Mouse (Mus musculus): ENCODE data around the gene Gm11084. TPM values are rescaled to one million over a fixed set of nuclear protein-coding genes. Genes with fewer than 3 reads are reported as not detected.

The Gm11084 gene
- polyA plus RNA-seq, 1 experiment: not detected

- Histone ChIP-seq H3K27ac (ENCODE audit: insufficient read depth, low read length) (peak within 1 kb of the TSS; percentile 100), H3K4me1 (ENCODE audit: control insufficient read depth, insufficient read depth, low read length) (peaks cover 7% of the 10 kb centered on the region), H3K4me3 (ENCODE audit: insufficient read depth, low read length) (peak within 1 kb of the TSS; percentile 63)
- TF ChIP-seq CTCF (IDR thresholded peaks at IDR 0.05; ENCODE audit: borderline replicate concordance, insufficient read depth, low read length) (no peak), POLR2A (IDR thresholded peaks at IDR 0.05; ENCODE audit: low read depth, low read length) (peak; percentile 84)
Measured at GRCm38 (mm10) chr2:72980337-72981074, 6.0 kb downstream of the Gm11084 start, which contains the start of gene Sp3. Gene Sp3, minus strand, starts transcription at chr2:72980446.

GRCm38 (mm10) chr2:72979659-72980071, 6.9 kb downstream of the Gm11084 start:
- TF ChIP-seq CTCF (IDR thresholded peaks at IDR 0.05; ENCODE audit: borderline replicate concordance, insufficient read depth, low read length) (no peak), POLR2A (IDR thresholded peaks at IDR 0.05; ENCODE audit: low read depth, low read length) (no peak; the same call in 1 of the 2 replicates)
- Histone ChIP-seq H3K4me1 (ENCODE audit: control insufficient read depth, insufficient read depth, low read length) (peaks cover 7% of the 10 kb centered on the region), H3K27ac (ENCODE audit: insufficient read depth, low read length) (peak overlapping the region; percentile 100), H3K4me3 (ENCODE audit: insufficient read depth, low read length) (peak overlapping the region; percentile 63)

- Histone ChIP-seq H3K4me3 (ENCODE audit: insufficient read depth, low read length) (peak overlapping the region; percentile 83), H3K4me1 (ENCODE audit: control insufficient read depth, insufficient read depth, low read length) (peaks cover 7% of the 10 kb centered on the region), H3K27ac (ENCODE audit: insufficient read depth, low read length) (peak overlapping the region; percentile 100)
- TF ChIP-seq POLR2A (IDR thresholded peaks at IDR 0.05; ENCODE audit: low read depth, low read length): peak; percentile 51
- no peak for TF ChIP-seq CTCF (IDR thresholded peaks at IDR 0.05; ENCODE audit: borderline replicate concordance, insufficient read depth, low read length)
Measured at GRCm38 (mm10) chr2:72978901-72979658, 7.4 kb downstream of the Gm11084 start.

GRCm38 (mm10) chr2:72978473-72978872, 8.0 kb downstream of the Gm11084 start:
- TF ChIP-seq POLR2A (IDR thresholded peaks at IDR 0.05; ENCODE audit: low read depth, low read length): 0 out of 2 replicates have a peak, but pooled peaks have one; percentile 34
- TF ChIP-seq CTCF (IDR thresholded peaks at IDR 0.05; ENCODE audit: borderline replicate concordance, insufficient read depth, low read length): no peak
- Histone ChIP-seq H3K4me1 (ENCODE audit: control insufficient read depth, insufficient read depth, low read length) (peaks cover 7% of the 10 kb centered on the region), H3K4me3 (ENCODE audit: insufficient read depth, low read length) (peak overlapping the region; percentile 83), H3K27ac (ENCODE audit: insufficient read depth, low read length) (peak overlapping the region; percentile 99)

- Histone ChIP-seq H3K4me3 (ENCODE audit: insufficient read depth, low read length) (peak overlapping the region; percentile 50), H3K27ac (ENCODE audit: insufficient read depth, low read length) (no peak overlapping the region), H3K4me1 (ENCODE audit: control insufficient read depth, insufficient read depth, low read length) (peaks cover 7% of the 10 kb centered on the region)
- TF ChIP-seq POLR2A (IDR thresholded peaks at IDR 0.05; ENCODE audit: low read depth, low read length): no peak
- no peak for TF ChIP-seq CTCF (IDR thresholded peaks at IDR 0.05; ENCODE audit: borderline replicate concordance, insufficient read depth, low read length)
Measured at GRCm38 (mm10) chr2:72977272-72977671, 9.2 kb downstream of the Gm11084 start.

- Histone ChIP-seq H3K4me1 (ENCODE audit: control insufficient read depth, insufficient read depth, low read length) (peaks cover 4% of the 10 kb centered on the region; the same call in 1 of the 2 replicates), H3K27ac (ENCODE audit: insufficient read depth, low read length) (no peak overlapping the region), H3K4me3 (ENCODE audit: insufficient read depth, low read length) (peak overlapping the region; percentile 5; the same call in 1 of the 2 replicates)
- TF ChIP-seq POLR2A (IDR thresholded peaks at IDR 0.05; ENCODE audit: low read depth, low read length): no peak
- no peak for TF ChIP-seq CTCF (IDR thresholded peaks at IDR 0.05; ENCODE audit: borderline replicate concordance, insufficient read depth, low read length)
Measured at GRCm38 (mm10) chr2:72976036-72976435, 10.5 kb downstream of the Gm11084 start.

GRCm38 (mm10) chr2:72970831-72971230, 15.7 kb downstream of the Gm11084 start:
- peaks cover 2% of the 10 kb centered on the region; the same call in 1 of the 2 replicates for H3K4me1 ChIP-seq (ENCODE audit: control insufficient read depth, insufficient read depth, low read length)
- H3K4me3 ChIP-seq (ENCODE audit: insufficient read depth, low read length): no peak overlapping the region
- H3K27ac ChIP-seq (ENCODE audit: insufficient read depth, low read length): no peak overlapping the region
- TF ChIP-seq CTCF (IDR thresholded peaks at IDR 0.05; ENCODE audit: borderline replicate concordance, insufficient read depth, low read length): no peak
- TF ChIP-seq POLR2A (IDR thresholded peaks at IDR 0.05; ENCODE audit: low read depth, low read length): no peak

- TF ChIP-seq CTCF (IDR thresholded peaks at IDR 0.05; ENCODE audit: borderline replicate concordance, insufficient read depth, low read length) (no peak), POLR2A (IDR thresholded peaks at IDR 0.05; ENCODE audit: low read depth, low read length) (no peak)
- Histone ChIP-seq H3K4me1 (ENCODE audit: control insufficient read depth, insufficient read depth, low read length) (no peaks in the 10 kb centered on the region), H3K4me3 (ENCODE audit: insufficient read depth, low read length) (no peak overlapping the region)
Measured at GRCm38 (mm10) chr2:72970302-72970701, 16.2 kb downstream of the Gm11084 start.

GRCm38 (mm10) chr2:72968536-72968935, 18.0 kb downstream of the Gm11084 start:
- no peak overlapping the region for H3K4me3 ChIP-seq (ENCODE audit: insufficient read depth, low read length)
- H3K27ac ChIP-seq (ENCODE audit: insufficient read depth, low read length): no peak overlapping the region
- H3K4me1 ChIP-seq (ENCODE audit: control insufficient read depth, insufficient read depth, low read length): no peaks in the 10 kb centered on the region
- no peak for TF ChIP-seq POLR2A (IDR thresholded peaks at IDR 0.05; ENCODE audit: low read depth, low read length)

More at GRCm38 (mm10) chr2:72970302-72970701, 16.2 kb downstream of the Gm11084 start:
- H3K27ac ChIP-seq (ENCODE audit: insufficient read depth, low read length): no peak overlapping the region

All from embryonic fibroblast, embryonic 13.5 days (primary cell).